Mouse (Mus musculus): ENCODE data around the gene Sox15. TPM values are rescaled to one million over a fixed set of nuclear protein-coding genes. Genes with fewer than 3 reads are reported as not detected.

The Sox15 gene
- polyA plus RNA-seq (2014; fragmentation: Nextera tagmentation; extraction: Ambion mirVana) = not detected in 2 replicates

- Histone ChIP-seq H3K4me3 (ENCODE audit: low read depth, low read length) (no peak within 1 kb of the TSS), H3K4me1 (ENCODE audit: control insufficient read depth, insufficient read depth, low read length) (0 out of 2 replicates have a peak, but pooled peaks cover 2% of the 10 kb centered on the region), H3K36me3 (ENCODE audit: control insufficient read depth, insufficient read depth, low read length) (peaks cover 43% of the 10 kb centered on the region), H3K9me3 (ENCODE audit: control insufficient read depth, low read length) (no peaks in the 10 kb centered on the region), H3K27ac (ENCODE audit: low read depth, low read length) (no peak within 1 kb of the TSS), H3K4me2 (ENCODE audit: low read depth, low read length) (no peak within 1 kb of the TSS), H3K9ac (replicated peaks; ENCODE audit: low read depth, low read length) (no peak within 1 kb of the TSS), H3K27me3 (ENCODE audit: control insufficient read depth, insufficient read depth, low read length) (no peaks in the 10 kb centered on the region)
- WGBS = 23% methylated on average over 34 of the region's 34 CpGs
- ATAC-seq (ENCODE audit: low read depth) = peak; percentile 79
Measured at GRCm38 (mm10) chr11:69655264-69656064, at the start of gene Sox15. Gene Sox15, plus strand, starts transcription at chr11:69655314.

GRCm38 (mm10) chr11:69605726-69606490 lies 49.2 kb upstream of the Sox15 start, which contains the start of gene Atp1b2:
Gene Atp1b2, minus strand, starts transcription at chr11:69605942.
- H3K4me3 ChIP-seq (ENCODE audit: low read depth, low read length) = peak within 1 kb of the TSS; percentile 54
- H3K4me2 ChIP-seq (ENCODE audit: low read depth, low read length) = peak within 1 kb of the TSS; percentile 98
- H3K9ac ChIP-seq (replicated peaks; ENCODE audit: low read depth, low read length) = peak within 1 kb of the TSS; percentile 55
- peak within 1 kb of the TSS; percentile 58; the same call in 1 of the 2 replicates for H3K27ac ChIP-seq (ENCODE audit: low read depth, low read length)
- 2% methylated on average over 32 of the region's 32 CpGs for WGBS
- H3K27me3 ChIP-seq (ENCODE audit: control insufficient read depth, insufficient read depth, low read length) = no peaks in the 10 kb centered on the region
- no peaks in the 10 kb centered on the region for H3K9me3 ChIP-seq (ENCODE audit: control insufficient read depth, low read length)
- no peaks in the 10 kb centered on the region; the same call in 1 of the 2 replicates for H3K36me3 ChIP-seq (ENCODE audit: control insufficient read depth, insufficient read depth, low read length)
- H3K4me1 ChIP-seq (ENCODE audit: control insufficient read depth, insufficient read depth, low read length) = peaks cover 8% of the 10 kb centered on the region
- ATAC-seq (ENCODE audit: low read depth) = peak; percentile 91

- WGBS = 70% methylated on average over 2 of the region's 2 CpGs
- H3K4me1 ChIP-seq (ENCODE audit: control insufficient read depth, insufficient read depth, low read length) = peaks cover 8% of the 10 kb centered on the region
- no peak for ATAC-seq (ENCODE audit: low read depth)
- no peak overlapping the region for H3K27ac ChIP-seq (ENCODE audit: low read depth, low read length)
- H3K4me2 ChIP-seq (ENCODE audit: low read depth, low read length) = peak overlapping the region; percentile 98; the same call in 1 of the 2 replicates
- H3K4me3 ChIP-seq (ENCODE audit: low read depth, low read length) = peak overlapping the region; percentile 54
- no peaks in the 10 kb centered on the region for H3K36me3 ChIP-seq (ENCODE audit: control insufficient read depth, insufficient read depth, low read length)
- H3K27me3 ChIP-seq (ENCODE audit: control insufficient read depth, insufficient read depth, low read length) = no peaks in the 10 kb centered on the region
- no peak overlapping the region for H3K9ac ChIP-seq (replicated peaks; ENCODE audit: low read depth, low read length)
- no peaks in the 10 kb centered on the region for H3K9me3 ChIP-seq (ENCODE audit: control insufficient read depth, low read length)
Measured at GRCm38 (mm10) chr11:69606491-69606795, 48.7 kb upstream of the Sox15 start.

- no peak overlapping the region for H3K9ac ChIP-seq (replicated peaks; ENCODE audit: low read depth, low read length)
- ATAC-seq (ENCODE audit: low read depth) = no peak
- 90% methylated on average over 2 of the region's 2 CpGs for WGBS
- H3K9me3 ChIP-seq (ENCODE audit: control insufficient read depth, low read length) = no peaks in the 10 kb centered on the region
- H3K4me2 ChIP-seq (ENCODE audit: low read depth, low read length) = no peak overlapping the region
- no peak overlapping the region for H3K27ac ChIP-seq (ENCODE audit: low read depth, low read length)
- H3K36me3 ChIP-seq (ENCODE audit: control insufficient read depth, insufficient read depth, low read length) = no peaks in the 10 kb centered on the region
- peaks cover 8% of the 10 kb centered on the region for H3K4me1 ChIP-seq (ENCODE audit: control insufficient read depth, insufficient read depth, low read length)
- H3K4me3 ChIP-seq (ENCODE audit: low read depth, low read length) = no peak overlapping the region
- no peaks in the 10 kb centered on the region for H3K27me3 ChIP-seq (ENCODE audit: control insufficient read depth, insufficient read depth, low read length)
Measured at GRCm38 (mm10) chr11:69606832-69607231, 48.3 kb upstream of the Sox15 start.

- 94% methylated on average over 3 of the region's 3 CpGs for WGBS
- ATAC-seq (ENCODE audit: low read depth) = no peak
Measured at GRCm38 (mm10) chr11:69608525-69608924, 46.6 kb upstream of the Sox15 start.

GRCm38 (mm10) chr11:69609416-69609815 lies 45.7 kb upstream of the Sox15 start:
- Histone ChIP-seq H3K4me2 (ENCODE audit: low read depth, low read length) (no peak overlapping the region), H3K36me3 (ENCODE audit: control insufficient read depth, insufficient read depth, low read length) (no peaks in the 10 kb centered on the region), H3K27ac (ENCODE audit: low read depth, low read length) (no peak overlapping the region), H3K9me3 (ENCODE audit: control insufficient read depth, low read length) (no peaks in the 10 kb centered on the region), H3K4me3 (ENCODE audit: low read depth, low read length) (no peak overlapping the region), H3K4me1 (ENCODE audit: control insufficient read depth, insufficient read depth, low read length) (peaks cover 6% of the 10 kb centered on the region), H3K9ac (replicated peaks; ENCODE audit: low read depth, low read length) (no peak overlapping the region), H3K27me3 (ENCODE audit: control insufficient read depth, insufficient read depth, low read length) (no peaks in the 10 kb centered on the region)
- WGBS = 58% methylated on average over 7 of the region's 7 CpGs
- no peak for ATAC-seq (ENCODE audit: low read depth)

More at GRCm38 (mm10) chr11:69608525-69608924, 46.6 kb upstream of the Sox15 start:
- Histone ChIP-seq H3K27ac (ENCODE audit: low read depth, low read length) (no peak overlapping the region), H3K4me2 (ENCODE audit: low read depth, low read length) (no peak overlapping the region), H3K9ac (replicated peaks; ENCODE audit: low read depth, low read length) (no peak overlapping the region), H3K4me3 (ENCODE audit: low read depth, low read length) (no peak overlapping the region), H3K4me1 (ENCODE audit: control insufficient read depth, insufficient read depth, low read length) (peaks cover 8% of the 10 kb centered on the region), H3K9me3 (ENCODE audit: control insufficient read depth, low read length) (no peaks in the 10 kb centered on the region), H3K27me3 (ENCODE audit: control insufficient read depth, insufficient read depth, low read length) (no peaks in the 10 kb centered on the region), H3K36me3 (ENCODE audit: control insufficient read depth, insufficient read depth, low read length) (no peaks in the 10 kb centered on the region)

- H3K27me3 ChIP-seq (ENCODE audit: control insufficient read depth, insufficient read depth, low read length) = no peaks in the 10 kb centered on the region
- no peak overlapping the region for H3K27ac ChIP-seq (ENCODE audit: low read depth, low read length)
- no peak overlapping the region for H3K9ac ChIP-seq (replicated peaks; ENCODE audit: low read depth, low read length)
- no peaks in the 10 kb centered on the region for H3K4me1 ChIP-seq (ENCODE audit: control insufficient read depth, insufficient read depth, low read length)
- H3K36me3 ChIP-seq (ENCODE audit: control insufficient read depth, insufficient read depth, low read length) = no peaks in the 10 kb centered on the region
- WGBS = 58% methylated on average over 4 of the region's 4 CpGs
- H3K9me3 ChIP-seq (ENCODE audit: control insufficient read depth, low read length) = no peaks in the 10 kb centered on the region
- H3K4me2 ChIP-seq (ENCODE audit: low read depth, low read length) = no peak overlapping the region
- ATAC-seq (ENCODE audit: low read depth) = no peak
- H3K4me3 ChIP-seq (ENCODE audit: low read depth, low read length) = no peak overlapping the region
Measured at GRCm38 (mm10) chr11:69610899-69611298, 44.2 kb upstream of the Sox15 start.

GRCm38 (mm10) chr11:69613553-69614256 lies 41.4 kb upstream of the Sox15 start:
- Histone ChIP-seq H3K4me1 (ENCODE audit: control insufficient read depth, insufficient read depth, low read length) (no peaks in the 10 kb centered on the region), H3K27me3 (ENCODE audit: control insufficient read depth, insufficient read depth, low read length) (no peaks in the 10 kb centered on the region), H3K4me2 (ENCODE audit: low read depth, low read length) (0 out of 2 replicates have a peak overlapping the region, but pooled peaks have one; percentile 0), H3K9ac (replicated peaks; ENCODE audit: low read depth, low read length) (no peak overlapping the region), H3K9me3 (ENCODE audit: control insufficient read depth, low read length) (no peaks in the 10 kb centered on the region), H3K4me3 (ENCODE audit: low read depth, low read length) (no peak overlapping the region), H3K27ac (ENCODE audit: low read depth, low read length) (no peak overlapping the region), H3K36me3 (ENCODE audit: control insufficient read depth, insufficient read depth, low read length) (no peaks in the 10 kb centered on the region)
- 8% methylated on average over 18 of the region's 19 CpGs for WGBS
- ATAC-seq (ENCODE audit: low read depth) = no peak
